Mouse (Mus musculus): Measurements from ENCODE around the gene Mfng.

Gene Mfng

GRCm38 (mm10) chr15:78750608-78751350 lies 22.5 kb downstream of the Mfng start:
- TF ChIP-seq GATA4 (IDR thresholded peaks at IDR 0.05; ENCODE audit: insufficient replicate concordance, low read length), result no peak

- no peak for TF ChIP-seq GATA4 (IDR thresholded peaks at IDR 0.05; ENCODE audit: insufficient replicate concordance, low read length)
These were observed 23.4 kb downstream of the Mfng start for GRCm38 (mm10) chr15:78749855-78750254.

GRCm38 (mm10) chr15:78744206-78744605 lies 29.1 kb downstream of the Mfng start:
- no peak for TF ChIP-seq GATA4 (IDR thresholded peaks at IDR 0.05; ENCODE audit: insufficient replicate concordance, low read length)

GRCm38 (mm10) chr15:78742831-78743230 lies 30.4 kb downstream of the Mfng start:
- no peak for TF ChIP-seq GATA4 (IDR thresholded peaks at IDR 0.05; ENCODE audit: insufficient replicate concordance, low read length)

GRCm38 (mm10) chr15:78740662-78741061 lies 32.6 kb downstream of the Mfng start:
- no peak for TF ChIP-seq GATA4 (IDR thresholded peaks at IDR 0.05; ENCODE audit: insufficient replicate concordance, low read length)

GRCm38 (mm10) chr15:78737146-78737545 lies 36.1 kb downstream of the Mfng start:
- no peak for TF ChIP-seq GATA4 (IDR thresholded peaks at IDR 0.05; ENCODE audit: insufficient replicate concordance, low read length)

GRCm38 (mm10) chr15:78736681-78737100 lies 36.6 kb downstream of the Mfng start:
- no peak for TF ChIP-seq GATA4 (IDR thresholded peaks at IDR 0.05; ENCODE audit: insufficient replicate concordance, low read length)

GRCm38 (mm10) chr15:78736181-78736579 lies 37.1 kb downstream of the Mfng start:
- no peak for TF ChIP-seq GATA4 (IDR thresholded peaks at IDR 0.05; ENCODE audit: insufficient replicate concordance, low read length)

GRCm38 (mm10) chr15:78735431-78736180 lies 37.7 kb downstream of the Mfng start:
- TF ChIP-seq GATA4 (IDR thresholded peaks at IDR 0.05; ENCODE audit: insufficient replicate concordance, low read length), result no peak

GRCm38 (mm10) chr15:78731830-78732229 lies 41.4 kb downstream of the Mfng start:
- no peak for TF ChIP-seq GATA4 (IDR thresholded peaks at IDR 0.05; ENCODE audit: insufficient replicate concordance, low read length)

GRCm38 (mm10) chr15:78730315-78731049 lies 42.8 kb downstream of the Mfng start:
- no peak for TF ChIP-seq GATA4 (IDR thresholded peaks at IDR 0.05; ENCODE audit: insufficient replicate concordance, low read length)

GRCm38 (mm10) chr15:78726697-78727096 lies 46.6 kb downstream of the Mfng start:
- no peak for TF ChIP-seq GATA4 (IDR thresholded peaks at IDR 0.05; ENCODE audit: insufficient replicate concordance, low read length)

- no peak for TF ChIP-seq GATA4 (IDR thresholded peaks at IDR 0.05; ENCODE audit: insufficient replicate concordance, low read length)
These were observed 52.7 kb downstream of the Mfng start for GRCm38 (mm10) chr15:78720532-78720931.

- TF ChIP-seq GATA4 (IDR thresholded peaks at IDR 0.05; ENCODE audit: insufficient replicate concordance, low read length), result no peak
These were observed 53.2 kb downstream of the Mfng start for GRCm38 (mm10) chr15:78720094-78720493.

- no peak for TF ChIP-seq GATA4 (IDR thresholded peaks at IDR 0.05; ENCODE audit: insufficient replicate concordance, low read length)
These were observed 53.9 kb downstream of the Mfng start for GRCm38 (mm10) chr15:78719416-78719815.

Measured in liver, adult (tissue).